Mouse (Mus musculus): ENCODE measurements around the gene Tmem145.

The Tmem145 gene

DNA sequence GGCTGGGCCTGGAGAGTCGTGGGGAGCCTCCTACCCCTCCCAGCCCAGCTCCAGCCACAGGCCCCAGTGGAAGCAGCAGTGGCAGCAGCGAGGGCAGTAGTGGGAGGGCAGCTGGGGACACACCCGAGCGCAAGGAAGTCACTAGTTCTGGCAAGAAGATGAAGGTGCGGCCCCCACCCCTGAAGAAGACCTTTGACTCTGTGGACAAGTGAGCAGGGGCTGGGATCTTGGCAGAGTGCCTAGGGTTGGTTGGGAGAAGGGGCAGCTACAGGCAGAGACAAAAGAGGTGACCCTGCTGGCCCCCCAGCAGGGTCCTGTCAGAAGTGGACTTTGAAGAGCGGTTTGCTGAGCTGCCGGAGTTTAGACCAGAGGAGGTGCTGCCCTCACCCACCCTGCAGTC, 13.8 kb upstream of the Tmem145 start:
- no peak for DNase-seq (ENCODE audit: low read depth, low spot score)

DNA sequence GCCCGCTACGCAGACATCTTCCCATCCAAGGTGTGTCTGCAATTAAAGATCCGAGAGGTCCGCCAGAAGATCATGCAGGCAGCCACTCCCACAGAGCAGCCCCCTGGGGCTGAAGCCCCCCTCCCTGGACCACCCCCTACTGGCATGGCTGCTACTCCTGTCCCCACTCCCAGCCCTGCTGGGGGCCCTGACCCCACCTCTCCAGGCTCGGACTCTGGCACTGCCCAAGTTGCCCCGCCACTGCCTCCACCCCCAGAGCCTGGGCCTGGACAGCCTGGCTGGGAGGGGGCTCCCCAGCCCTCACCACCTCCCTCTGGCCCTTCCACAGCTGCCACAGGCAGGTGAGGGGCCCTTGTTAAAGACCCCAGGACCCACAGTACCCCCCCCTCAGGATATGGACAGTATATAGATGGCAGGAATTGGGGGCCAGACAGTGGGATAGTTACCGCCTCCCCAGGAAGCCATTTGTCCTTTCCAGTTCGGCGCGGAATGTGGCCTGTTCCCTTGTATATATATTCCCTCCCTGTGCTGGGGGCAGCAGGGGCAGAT, 12.6 kb upstream of the Tmem145 start:
- no peak for DNase-seq (ENCODE audit: low read depth, low spot score)

DNA sequence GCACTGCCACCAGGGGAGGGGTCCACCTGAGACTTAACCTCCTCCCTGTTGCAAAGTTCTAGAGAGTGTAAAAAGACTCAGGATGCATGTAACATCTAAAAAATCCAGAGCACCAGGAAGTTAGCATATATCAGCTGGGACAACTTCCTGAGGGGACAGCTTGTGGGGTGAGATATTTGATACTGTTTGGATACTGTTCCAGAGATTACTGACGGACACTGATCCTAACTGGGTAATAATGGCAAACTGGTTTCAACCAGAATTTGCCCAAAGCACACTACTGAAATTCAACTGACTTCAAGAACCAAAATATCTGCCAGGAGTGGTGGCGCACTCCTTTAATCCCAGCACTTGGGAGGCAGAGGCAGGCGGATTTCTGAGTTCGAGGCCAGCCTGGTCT, 11.4 kb upstream of the Tmem145 start:
- no peak for DNase-seq (ENCODE audit: low read depth, low spot score)

DNA sequence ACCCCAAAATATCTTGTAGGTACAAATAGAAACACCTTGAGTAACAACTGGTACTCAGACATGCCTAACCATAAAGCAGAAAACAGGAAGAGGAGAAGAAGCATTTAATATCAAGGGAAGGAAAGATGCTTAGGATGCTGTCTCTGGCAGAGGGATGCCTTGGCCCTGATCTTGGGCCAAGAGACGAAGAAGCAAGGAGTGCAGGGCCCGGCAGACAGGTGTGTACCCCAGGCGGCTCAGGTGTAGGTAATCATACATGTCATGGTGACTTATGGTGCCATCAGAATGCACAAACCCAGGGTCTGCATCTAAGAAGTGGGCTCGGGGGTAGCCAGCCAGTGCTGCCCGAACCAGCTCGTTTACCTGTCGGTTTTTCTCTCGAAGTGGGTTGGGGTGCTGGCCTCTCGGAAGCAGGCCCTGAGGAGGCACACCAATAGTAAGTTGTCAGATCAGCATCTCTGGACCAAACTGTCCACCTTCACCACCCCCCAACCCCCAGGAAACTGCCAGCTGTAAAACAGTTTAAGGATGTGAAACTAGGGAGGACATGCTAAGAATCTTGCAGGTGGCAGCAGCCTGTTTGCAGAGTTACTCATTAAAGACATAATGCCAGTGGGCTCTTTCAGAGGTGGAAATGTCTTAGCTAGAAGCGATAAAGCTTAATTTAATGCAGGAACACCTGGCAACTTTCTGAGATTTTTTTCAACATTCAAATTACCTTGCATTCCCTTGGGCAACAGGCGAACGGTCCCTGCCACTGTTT, 10.8 kb upstream of the Tmem145 start:
- DNase-seq (ENCODE audit: low read depth, low spot score): no peak

DNA sequence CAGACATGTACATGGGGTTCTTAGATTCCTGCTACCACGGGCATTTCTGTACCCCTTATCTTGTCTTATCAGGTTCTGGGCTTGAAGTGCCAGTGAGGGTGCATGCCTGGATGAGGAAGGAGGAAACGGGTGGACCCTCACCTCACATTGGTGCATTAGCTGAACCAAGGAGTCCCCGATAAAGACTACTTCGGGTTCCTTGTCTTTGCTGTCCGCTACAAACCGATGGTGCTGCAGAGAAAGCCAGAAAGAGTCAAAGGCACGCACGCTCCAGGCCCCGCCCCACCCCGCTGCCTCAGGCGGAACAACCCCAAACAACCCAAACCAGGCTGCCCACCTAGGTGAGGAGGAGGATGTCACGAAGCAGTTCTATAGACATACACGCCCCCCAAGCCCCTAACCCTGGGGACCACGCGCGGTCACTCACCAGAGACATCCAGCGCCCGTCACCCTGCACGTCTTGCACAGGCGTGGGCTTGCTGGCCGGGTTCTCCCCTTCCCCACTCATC, 8.9 kb upstream of the Tmem145 start:
- DNase-seq (ENCODE audit: low read depth, low spot score): peak; percentile 36

DNA sequence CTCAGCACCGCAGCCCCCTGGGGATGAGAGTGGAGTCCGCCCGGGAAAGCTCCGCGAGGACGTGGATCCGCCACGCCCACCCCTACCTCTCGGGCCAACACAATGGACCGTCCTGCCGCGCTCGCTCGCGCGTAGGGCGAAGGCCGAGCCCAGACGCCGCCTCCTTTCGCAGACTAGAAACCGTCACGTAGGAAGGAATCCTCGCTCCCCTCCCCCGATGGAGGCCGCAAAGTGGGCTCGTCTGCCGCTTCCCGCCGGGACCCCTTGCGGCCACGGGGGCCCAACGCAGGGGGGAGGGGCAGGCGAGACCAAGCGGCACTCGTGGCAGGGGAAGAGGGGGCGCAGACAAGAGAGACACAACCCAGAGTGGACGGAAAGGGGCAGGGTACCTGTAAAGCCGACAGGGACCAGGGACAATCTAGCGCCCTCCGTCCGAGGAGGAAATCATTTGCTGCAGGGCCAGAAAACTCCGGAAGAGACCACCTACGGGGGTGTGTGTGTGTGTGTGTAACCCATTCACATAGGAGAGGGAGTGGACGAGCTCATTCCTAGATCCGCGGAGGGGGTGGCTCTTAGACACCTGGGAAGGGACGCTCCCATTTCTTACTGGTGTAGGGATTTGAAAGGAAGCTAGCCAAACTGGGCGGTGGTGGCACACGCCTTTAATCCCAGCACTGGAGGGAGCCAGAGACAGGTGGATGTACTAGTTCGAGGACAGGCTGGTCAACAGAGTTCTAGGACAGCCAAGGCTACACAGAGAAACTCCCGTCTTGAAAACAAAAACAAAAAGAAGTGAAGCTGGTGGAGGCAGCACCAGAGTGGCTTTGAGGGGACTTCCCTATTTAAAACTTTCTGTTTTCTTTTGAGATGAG, 8.2 kb upstream of the Tmem145 start, which contains the start of gene Pafah1b3:
TSS of gene Pafah1b3 (minus strand) at position 533 of the 872 bp plus-strand sequence.
- peak; percentile 70 for DNase-seq (ENCODE audit: low read depth, low spot score)

DNA sequence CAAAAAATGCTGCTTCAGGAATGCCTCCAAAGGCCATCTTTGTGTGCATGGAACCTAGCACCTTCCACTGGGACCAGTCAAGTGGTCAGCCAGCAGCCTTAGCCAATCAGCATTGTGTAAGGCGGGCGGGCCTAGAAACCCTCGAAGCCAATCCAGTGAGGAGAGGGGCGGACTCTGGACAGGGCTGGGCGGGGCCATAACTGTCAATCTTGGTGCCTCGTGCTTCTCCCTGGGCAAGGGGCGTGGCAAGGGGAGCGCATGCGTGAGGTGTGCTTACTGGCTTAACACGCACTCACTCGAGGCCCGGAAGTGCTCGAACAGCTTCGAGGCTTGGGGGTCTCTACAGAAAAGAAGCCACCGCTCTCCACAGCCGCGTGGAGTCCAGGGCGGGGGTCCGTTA, 4.8 kb upstream of the Tmem145 start, which contains the start of gene Prr19:
TSS of gene Prr19 (plus strand) at position 349 of the 400 bp plus-strand sequence.
- DNase-seq (ENCODE audit: low read depth, low spot score): no peak

DNA sequence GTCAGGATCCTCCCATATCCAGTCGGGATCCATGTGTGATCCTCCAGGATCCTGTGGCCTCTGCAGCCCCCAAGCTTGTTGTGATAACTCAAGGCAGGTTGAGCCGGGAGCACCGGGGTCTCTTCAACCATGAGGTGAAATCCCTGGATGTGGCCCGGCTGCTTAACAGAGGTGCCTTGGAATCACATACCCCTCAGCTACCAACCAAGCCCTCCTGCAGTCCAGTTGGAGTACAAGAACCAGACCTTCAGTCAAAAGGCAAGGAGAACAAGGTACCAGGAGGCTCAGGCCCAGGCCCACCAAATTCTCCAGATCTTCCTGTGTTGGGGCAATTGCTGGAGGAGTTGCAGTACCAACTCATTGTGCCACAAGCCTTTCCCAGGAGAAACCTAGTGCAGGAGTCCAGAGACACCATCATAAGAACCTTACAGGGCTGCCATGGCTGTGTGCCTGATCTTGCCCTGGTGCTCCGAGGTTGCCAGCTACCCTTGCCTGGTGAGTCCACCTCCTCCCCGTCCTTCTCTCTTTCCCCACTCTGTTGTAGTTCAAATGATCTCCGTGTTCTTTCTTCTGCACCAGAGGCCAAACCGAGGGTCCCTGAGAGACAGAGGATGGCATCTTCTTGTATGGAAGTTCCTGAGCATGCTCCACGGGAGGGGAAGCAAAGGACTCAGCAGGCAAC, 2.8 kb upstream of the Tmem145 start:
- no peak for DNase-seq (ENCODE audit: low read depth, low spot score)

DNA sequence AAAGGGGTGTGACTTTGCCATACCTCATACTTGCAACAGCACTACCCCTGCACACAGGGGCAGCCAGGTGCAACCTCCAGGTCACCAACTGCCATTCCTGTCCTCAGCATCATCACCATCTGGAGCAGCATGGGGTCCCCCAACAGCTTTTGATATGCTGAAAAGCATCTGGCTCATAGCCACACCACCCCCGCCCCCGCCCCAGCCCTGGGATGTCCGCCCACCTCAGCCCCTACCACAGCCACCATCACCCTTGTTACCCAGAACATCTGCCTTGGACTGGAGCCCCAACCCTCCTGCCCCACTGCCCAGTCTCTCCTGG, 2.3 kb upstream of the Tmem145 start:
- DNase-seq (ENCODE audit: low read depth, low spot score): no peak

DNA sequence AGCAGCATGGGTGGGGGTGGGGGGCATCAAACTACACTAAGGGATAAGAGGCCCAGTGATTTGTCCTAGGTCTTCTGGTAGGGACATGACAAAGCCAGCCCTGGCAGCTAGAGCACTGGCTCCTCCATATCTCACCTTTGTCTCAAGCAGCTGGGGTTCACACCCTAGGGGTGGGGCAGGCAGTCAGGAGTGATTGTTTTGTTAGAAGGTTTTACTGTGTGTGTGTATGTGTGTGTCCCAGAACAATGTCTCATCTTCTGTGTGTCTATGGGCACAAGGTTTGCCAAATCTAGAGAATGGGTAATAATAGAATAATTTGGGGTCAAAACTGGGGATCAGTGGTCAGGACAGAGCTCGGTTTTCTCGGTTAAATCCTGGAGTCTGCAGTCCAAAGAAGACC, 425 bp upstream of the Tmem145 start:
- DNase-seq (ENCODE audit: low read depth, low spot score): no peak

DNA sequence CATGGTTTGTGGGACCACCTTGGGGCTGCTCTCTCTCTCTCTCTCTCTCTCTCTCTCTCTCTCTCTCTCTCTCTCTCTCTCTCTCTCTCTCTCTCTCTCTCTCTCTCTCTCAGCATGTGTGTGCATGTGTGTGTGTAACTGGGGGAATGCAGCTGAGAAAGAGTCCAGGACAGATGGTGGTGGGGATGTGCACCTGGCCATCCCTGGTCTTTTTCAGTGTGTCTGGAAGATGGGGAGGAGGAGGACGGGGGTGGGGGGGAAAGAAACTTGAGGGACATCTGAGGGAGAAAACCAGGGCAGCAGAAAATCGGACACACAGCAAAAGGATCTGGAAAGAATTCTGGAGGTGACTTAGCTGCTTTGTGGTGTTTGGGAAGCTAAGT, 699 bp downstream of the Tmem145 start:
- DNase-seq (ENCODE audit: low read depth, low spot score): no peak

DNA sequence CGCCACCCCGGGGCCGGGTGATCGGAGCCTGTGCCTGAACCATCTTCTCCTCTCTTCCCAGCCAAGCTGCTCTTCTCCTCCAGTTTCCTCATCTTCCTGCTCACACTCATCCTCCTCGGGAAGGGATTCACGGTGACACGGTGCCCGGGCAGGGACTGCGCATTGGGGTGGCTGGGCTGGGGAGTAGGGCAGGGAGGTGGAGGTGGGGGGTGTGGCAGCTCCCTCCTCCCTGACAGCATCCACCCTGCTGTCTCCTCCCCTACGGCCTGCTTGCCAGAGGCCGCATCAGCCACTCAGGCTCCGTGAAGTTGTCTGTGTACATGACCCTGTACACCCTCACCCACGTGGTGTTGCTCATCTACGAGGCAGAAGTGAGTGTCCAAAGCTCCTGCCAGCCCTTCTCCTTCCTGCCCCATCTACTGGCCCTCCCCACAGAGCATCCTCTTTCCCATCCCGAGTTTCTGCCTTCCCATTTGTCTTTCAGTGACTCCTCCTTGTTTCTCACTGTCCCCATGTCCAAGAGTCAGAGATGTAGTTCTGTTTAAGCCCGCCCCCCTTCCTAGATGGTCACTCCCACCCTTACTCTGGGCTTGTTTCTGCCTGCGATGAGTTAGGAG, 2.9 kb downstream of the Tmem145 start:
- DNase-seq (ENCODE audit: low read depth, low spot score): no peak

DNA sequence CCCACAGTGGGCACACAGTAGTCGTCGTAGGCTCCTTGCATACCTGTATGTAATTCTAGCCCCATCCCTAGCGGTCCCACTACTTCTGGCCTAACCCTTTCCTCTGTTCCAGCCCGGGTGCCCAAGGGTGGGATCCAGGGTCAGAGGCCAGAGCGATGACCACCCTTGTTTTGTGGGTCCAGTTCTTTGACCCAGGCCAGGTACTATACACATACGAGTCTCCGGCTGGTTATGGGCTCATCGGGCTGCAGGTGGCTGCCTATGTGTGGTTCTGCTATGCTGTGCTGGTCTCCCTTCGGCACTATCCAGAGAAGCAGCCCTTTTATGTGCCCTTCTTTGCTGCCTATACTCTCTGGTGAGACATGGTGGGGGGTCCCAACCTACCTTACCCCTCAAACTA, 3.5 kb downstream of the Tmem145 start:
- no peak for DNase-seq (ENCODE audit: low read depth, low spot score)

DNA sequence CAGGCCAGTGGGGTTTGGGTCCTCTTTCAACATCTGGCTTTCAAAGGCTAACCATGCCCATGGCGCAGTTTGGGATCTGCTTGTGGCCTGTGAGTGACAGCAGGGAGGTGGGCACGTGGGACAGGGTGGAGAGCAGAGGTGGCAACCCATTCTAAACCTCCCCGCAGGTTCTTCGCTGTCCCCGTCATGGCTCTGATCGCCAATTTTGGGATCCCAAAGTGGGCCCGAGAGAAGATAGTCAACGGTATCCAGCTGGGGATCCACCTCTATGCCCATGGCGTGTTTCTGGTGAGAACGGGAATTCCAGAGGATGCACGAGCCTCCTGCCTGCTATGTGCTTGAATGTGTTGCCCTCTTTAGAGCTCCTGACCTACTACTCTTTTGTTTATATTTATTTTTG, 5.3 kb downstream of the Tmem145 start:
- DNase-seq (ENCODE audit: low read depth, low spot score): no peak

DNA sequence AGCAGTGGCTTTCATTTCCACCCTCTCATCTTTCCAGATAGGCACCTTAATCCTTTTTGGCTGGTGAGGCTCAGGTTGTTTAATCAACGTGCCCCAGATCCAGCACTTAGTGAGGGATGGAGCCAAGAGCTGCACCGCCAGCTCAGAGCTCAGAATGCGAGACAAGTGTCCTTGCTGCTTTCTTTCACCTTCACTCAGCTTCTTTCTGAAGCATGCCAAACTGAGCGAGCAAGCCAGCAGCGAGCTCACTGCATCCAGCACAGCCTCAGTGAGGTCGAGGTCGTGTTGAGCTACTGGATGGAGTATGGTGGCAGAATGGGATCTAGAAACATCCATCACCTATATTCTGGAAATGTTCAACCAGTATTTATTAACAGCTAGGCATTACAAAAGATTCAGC, 7.4 kb downstream of the Tmem145 start:
- DNase-seq (ENCODE audit: low read depth, low spot score): no peak

DNA sequence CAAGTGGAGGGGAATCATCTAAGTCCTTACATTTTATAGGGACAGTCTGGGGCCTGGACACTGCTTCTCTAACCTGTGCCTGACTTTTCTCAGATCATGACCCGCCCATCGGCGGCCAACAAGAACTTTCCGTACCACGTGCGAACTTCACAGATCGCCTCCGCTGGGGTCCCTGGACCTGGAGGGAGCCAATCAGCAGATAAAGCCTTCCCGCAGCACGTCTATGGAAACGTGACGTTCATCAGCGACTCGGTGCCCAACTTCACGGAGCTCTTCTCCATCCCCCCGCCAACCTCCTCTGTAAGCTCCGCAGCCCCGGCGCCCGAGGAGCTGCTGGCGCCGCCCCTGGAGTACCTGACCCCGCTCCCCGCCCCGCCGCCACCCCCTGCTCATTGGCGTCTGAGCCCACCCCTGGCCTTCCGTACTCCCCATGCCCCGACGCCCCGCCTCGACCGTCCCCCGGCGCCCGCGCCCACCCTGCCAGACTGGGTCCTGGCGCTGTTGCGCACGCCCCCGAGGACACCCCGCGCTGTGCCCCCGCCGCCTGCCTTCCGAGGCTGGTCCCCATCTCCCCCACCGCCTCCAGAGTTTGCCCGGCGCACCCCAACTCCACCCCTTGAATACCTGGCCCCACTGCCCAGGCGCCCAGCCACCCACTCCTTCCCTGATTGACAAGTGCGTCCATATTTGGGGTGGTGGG, 8.8 kb downstream of the Tmem145 start:
- DNase-seq (ENCODE audit: low read depth, low spot score): no peak

DNA sequence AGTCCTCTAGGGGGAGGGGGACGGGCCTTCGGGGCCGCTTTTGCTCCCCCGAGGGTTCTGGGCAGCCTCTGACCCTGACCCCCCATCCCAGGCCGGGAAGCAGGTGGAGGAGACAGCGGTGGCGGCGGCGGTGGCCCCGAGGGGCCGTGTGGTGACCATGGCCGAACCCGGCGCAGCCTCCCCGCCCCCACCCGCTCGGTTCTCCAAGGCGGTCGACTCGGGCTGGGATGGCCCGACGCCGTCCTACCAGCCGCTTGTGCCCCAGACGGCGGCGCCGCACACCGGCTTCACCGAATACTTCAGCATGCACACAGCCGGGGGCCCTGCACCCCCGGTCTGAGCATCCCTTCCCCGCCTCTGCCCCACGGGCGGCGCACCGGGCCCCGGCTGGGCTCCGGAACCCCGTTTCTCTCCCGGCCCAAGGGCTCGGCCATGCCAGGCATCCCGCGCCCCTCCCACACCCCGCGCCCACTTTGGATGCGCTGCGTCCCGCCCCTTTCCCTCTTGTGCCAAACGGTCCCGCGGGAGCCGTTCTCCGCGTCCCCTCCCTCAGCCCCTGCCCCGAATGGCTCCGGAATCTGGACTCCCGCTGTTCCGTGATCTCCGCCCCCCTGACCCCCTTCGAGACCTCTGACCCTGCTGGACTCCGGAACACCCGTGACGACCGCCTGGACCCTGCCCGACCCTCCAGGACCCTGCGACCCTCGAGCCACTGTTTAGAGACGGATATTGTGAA, 9.6 kb downstream of the Tmem145 start:
- DNase-seq (ENCODE audit: low read depth, low spot score): peak; percentile 21

DNA sequence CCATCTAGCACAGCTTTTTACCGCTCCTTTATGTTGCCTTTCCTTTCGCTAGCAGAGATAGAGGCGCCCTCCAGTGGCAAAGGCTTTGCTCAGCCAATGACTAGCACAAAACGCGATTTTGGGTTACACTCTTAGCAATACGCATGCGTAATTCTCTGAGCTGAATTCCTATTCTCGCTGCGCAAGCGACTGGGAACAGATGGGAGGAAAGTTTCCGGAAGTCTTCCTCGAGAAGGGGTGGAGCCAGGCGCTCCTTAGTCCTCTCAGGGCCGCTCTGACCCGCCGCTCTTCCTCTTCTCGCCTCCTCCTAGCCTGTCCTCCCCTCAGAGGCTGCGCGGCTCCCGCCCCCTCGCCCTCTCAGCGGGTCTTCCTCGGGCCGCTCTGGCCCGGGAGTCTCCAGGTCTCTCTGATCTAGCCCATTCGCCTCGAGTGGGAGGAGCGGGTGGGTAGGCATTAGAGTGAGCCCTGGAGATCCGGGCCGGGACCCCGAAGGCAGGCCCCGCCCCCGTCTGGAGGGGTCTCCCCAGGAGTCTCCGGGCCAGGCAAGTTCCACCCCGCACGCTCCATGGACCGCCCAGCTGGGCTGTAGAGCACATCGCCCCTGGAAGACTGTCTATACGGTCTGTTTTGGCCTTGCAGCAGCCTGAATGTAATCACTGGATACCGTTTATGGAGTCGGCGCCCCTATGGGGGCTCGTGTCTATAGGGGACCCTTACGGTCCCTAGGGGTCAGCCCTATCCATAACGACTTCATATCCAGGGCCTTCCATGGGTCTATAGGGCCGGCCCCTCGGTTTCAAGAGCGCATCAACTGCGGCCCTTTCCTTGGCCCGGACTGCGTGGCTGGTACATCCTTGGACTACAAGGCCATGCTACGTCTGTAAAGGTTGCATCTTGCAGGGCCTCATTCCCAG, 10.9 kb downstream of the Tmem145 start, which contains the start of gene Megf8:
TSS of gene Megf8 (plus strand) at position 633 of the 914 bp plus-strand sequence.
- DNase-seq (ENCODE audit: low read depth, low spot score): peak; percentile 89

DNA sequence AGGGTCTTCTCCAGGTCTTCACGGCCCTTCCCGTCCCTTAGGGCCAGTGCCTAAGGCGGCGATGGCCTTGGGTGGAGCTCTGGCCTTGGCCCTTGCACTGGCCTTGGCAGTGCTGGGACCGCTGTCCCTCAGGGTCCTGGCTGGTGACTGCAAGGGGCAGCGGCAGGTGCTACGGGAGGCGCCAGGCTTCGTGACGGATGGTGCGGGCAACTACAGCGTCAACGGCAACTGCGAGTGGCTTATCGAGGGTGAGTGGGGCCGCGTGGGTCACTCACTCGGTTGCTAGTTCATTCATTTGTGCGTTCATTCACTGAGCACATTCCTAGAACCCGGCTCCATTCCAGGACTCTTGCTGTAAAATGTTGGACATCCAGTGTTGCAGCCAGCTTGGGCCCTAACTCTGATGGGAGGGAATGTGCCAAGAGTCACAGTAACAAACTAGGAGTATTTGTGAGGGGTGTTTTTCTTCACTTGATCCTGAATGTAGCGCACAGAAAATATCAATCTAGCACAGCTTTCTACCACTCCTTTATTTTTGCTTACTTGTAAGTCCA, 11.6 kb downstream of the Tmem145 start:
- DNase-seq (ENCODE audit: low read depth, low spot score): no peak

All from CD4-positive helper T cell, adult 2 months (primary cell).